Mouse (Mus musculus) testis, adult 2 months (tissue): ENCODE measurements at regions not wholly inside any gene's neighbourhood (a gene's known extent, or its start where the extent isn't known, plus 50 kb on each side); places are given as distances from the start of the nearest gene placed in this dataset.

Experiments used
- CTCF ChIP-seq: fragments of 200-500 bp; IDR thresholded peaks from 2 replicates; pipeline ENCODE4 v1.5.1; 2012; ENCODE audit warnings: low read depth, mild to moderate bottlenecking, inconsistent platforms, low read length, moderate library complexity; ENCODE audit not compliant: control insufficient read depth, insufficient read depth, insufficient replicate concordance
- POLR2A ChIP-seq: fragments of 200-500 bp; IDR thresholded peaks from 2 replicates; pipeline ENCODE4 v1.6.1; 2012; ENCODE audit warnings: low read depth, mild to moderate bottlenecking, inconsistent platforms, low read length, moderate library complexity; ENCODE audit not compliant: control insufficient read depth

- TF ChIP-seq CTCF (no peak), POLR2A (no peak)
These were observed 96.4 kb downstream of the Slc4a3 start for GRCm38 (mm10) chr1:75642496-75642895.
